In genomic region chr4:43457124-43457523, GRCm38 (mm10) we compare ENCODE assay signal across 16 mouse cellular contexts. TPM values are rescaled to one million over a fixed set of nuclear protein-coding genes. Genes with fewer than 3 reads are reported as not detected.
DNase-seq lines count a peak whose midpoint lies in the region; ATAC-seq and TF ChIP-seq lines count a peak whose summit lies in the region.
"Had no signal": no experiment of that assay in that cellular context is flagged by ENCODE, and none has a peak within 500 bp of the region (broad histone marks: within the 10 kb centered on the region; RNA-seq: fewer than 3 reads in every experiment).

No protein-coding gene starts in this region.

- ATAC-seq in kidney, embryonic 15.5 days (replicated peaks; ENCODE audit: low FRiP score) = 0 out of 2 replicates have a peak, but pooled peaks have one; percentile 30
- ATAC-seq in inflammation-experienced regulatory T-cells, adult 6 months = peak; percentile 4
- ATAC-seq in midbrain, embryonic 16.5 days = no peak

- H3K4me3 ChIP-seq in kidney, embryonic 15.5 days (replicated peaks) = no peak overlapping the region
- H3K4me3 ChIP-seq in kidney, adult 2 months (ENCODE audit: insufficient read depth, low read depth, low read length) = no peak overlapping the region
- no peak overlapping the region for H3K4me3 ChIP-seq in midbrain, embryonic 16.5 days (ENCODE audit: low read depth, low read length)
- H3K4me3 ChIP-seq: embryonic facial prominence, embryonic 10.5 days; heart, adult 2 months; limb, embryonic 13.5 days had no signal

- WGBS in kidney, embryonic 15.5 days = 20% methylated on average over 8 of the region's 8 CpGs
- 21% methylated on average over 8 of the region's 8 CpGs for WGBS in kidney, adult 2 months
- WGBS in midbrain, embryonic 16.5 days = 20% methylated on average over 8 of the region's 8 CpGs

- H3K27me3 ChIP-seq in kidney, embryonic 15.5 days = peaks cover 33% of the 10 kb centered on the region
- no peaks in the 10 kb centered on the region for H3K27me3 ChIP-seq in kidney, adult 2 months (replicated peaks; ENCODE audit: control insufficient read depth, insufficient read depth, low read length)
- H3K27me3 ChIP-seq in midbrain, embryonic 16.5 days (ENCODE audit: control insufficient read depth, insufficient read depth, low read depth, low read length) = peaks cover 3% of the 10 kb centered on the region; the same call in 1 of the 2 replicates

- H3K36me3 ChIP-seq in kidney, embryonic 15.5 days = no peaks in the 10 kb centered on the region
- H3K36me3 ChIP-seq in kidney, adult 2 months (ENCODE audit: control insufficient read depth, insufficient read depth, low read length) = no peaks in the 10 kb centered on the region
- H3K36me3 ChIP-seq in midbrain, embryonic 16.5 days (ENCODE audit: control insufficient read depth, insufficient read depth, low read length) = no peaks in the 10 kb centered on the region
- H3K36me3 ChIP-seq: embryonic facial prominence, embryonic 10.5 days; limb, embryonic 13.5 days had no signal

- no peak overlapping the region for H3K27ac ChIP-seq in kidney, embryonic 15.5 days
- no peak overlapping the region for H3K27ac ChIP-seq in kidney, adult 2 months (ENCODE audit: insufficient read depth, low read depth, low read length)
- H3K27ac ChIP-seq in midbrain, embryonic 16.5 days (ENCODE audit: low read length) = no peak overlapping the region
- H3K27ac ChIP-seq: embryonic facial prominence, embryonic 10.5 days; heart, adult 2 months; limb, embryonic 13.5 days had no signal

- TF ChIP-seq POLR2A in kidney, adult 2 months (IDR thresholded peaks at IDR 0.05; ENCODE audit: low read depth, low read length) = no peak

- DNase-seq in kidney, adult 2 months = no peak
- DNase-seq in thymus, postnatal 0 days (ENCODE audit: low spot score) = peak; percentile 32
- DNase-seq in thymus, postnatal 4 days = no peak
- DNase-seq in thymus, postnatal 25 days = peak; percentile 45
- DNase-seq in right cerebral cortex, postnatal 36 days (ENCODE audit: low spot score in 2 of 2) = no peak
- DNase-seq: cerebellum, postnatal 10 days; heart, postnatal 4 days; midbrain, embryonic 14.5 days had no signal

- H3K9ac ChIP-seq in kidney, embryonic 15.5 days = no peak overlapping the region
- no peak overlapping the region for H3K9ac ChIP-seq in midbrain, embryonic 16.5 days (ENCODE audit: low read depth, low read length)
- H3K9ac ChIP-seq: limb, embryonic 13.5 days had no signal

- peaks cover 35% of the 10 kb centered on the region for H3K4me1 ChIP-seq in kidney, embryonic 15.5 days
- peaks cover 5% of the 10 kb centered on the region; the same call in 1 of the 2 replicates for H3K4me1 ChIP-seq in kidney, adult 2 months (ENCODE audit: control insufficient read depth, insufficient read depth, low read length)
- H3K4me1 ChIP-seq in midbrain, embryonic 16.5 days (ENCODE audit: control insufficient read depth, insufficient read depth, low read length) = peaks cover 7% of the 10 kb centered on the region

- H3K4me2 ChIP-seq in kidney, embryonic 15.5 days = no peak overlapping the region
- no peak overlapping the region for H3K4me2 ChIP-seq in midbrain, embryonic 16.5 days (ENCODE audit: low read length)
- H3K4me2 ChIP-seq: limb, embryonic 13.5 days had no signal

- H3K9me3 ChIP-seq in kidney, embryonic 15.5 days (replicated peaks) = no peaks in the 10 kb centered on the region
- no peaks in the 10 kb centered on the region for H3K9me3 ChIP-seq in midbrain, embryonic 16.5 days (replicated peaks; ENCODE audit: control insufficient read depth, low read length, poor library complexity, severe bottlenecking)
- H3K9me3 ChIP-seq: embryonic facial prominence, embryonic 10.5 days; limb, embryonic 13.5 days had no signal

- no peak for TF ChIP-seq CTCF in kidney, adult 2 months (conservative IDR thresholded peaks at IDR 0.05; ENCODE audit: insufficient read depth, insufficient read length, low read depth, low read length)

RNA-seq across cellular contexts. Expression of gene Cd72, which starts 2.7 kb away (rescaled TPM):
- 3.0 and 4.3 TPM in 2 replicates for polyA plus RNA-seq in kidney, embryonic 15.5 days (2015; fragmentation: Nextera tagmentation; extraction: Ambion mirVana)
- 4.5 and 12.6 TPM in 2 replicates for polyA plus RNA-seq in kidney, adult 2 months (2012; rRNA removed)
- 6.4 and 6.6 TPM in 2 replicates for polyA plus RNA-seq in thymus, postnatal 0 days (2015; fragmentation: Nextera tagmentation; extraction: Ambion mirVana)
- polyA plus RNA-seq in inflammation-experienced regulatory T-cells, adult 6 months (2017; shearing (Covaris generic)) = 100 to 1,000 TPM in 1 of 3 experiments, 10 to 100 TPM in 2; 18.7 to 104 (median 96.4) TPM
- polyA plus RNA-seq in midbrain, embryonic 16.5 days (2015; fragmentation: Nextera tagmentation; extraction: Ambion mirVana) = 5.0 and 5.8 TPM in 2 replicates

RNA-seq across cellular contexts. Expression of gene Tesk1, which starts 15.4 kb away (rescaled TPM):
- 5.9 and 7.4 TPM in 2 replicates for polyA plus RNA-seq in kidney, embryonic 15.5 days (2015; fragmentation: Nextera tagmentation; extraction: Ambion mirVana)
- 59.0 and 72.5 TPM in 2 replicates for polyA plus RNA-seq in kidney, adult 2 months (2012; rRNA removed)
- polyA plus RNA-seq in thymus, postnatal 0 days (2015; fragmentation: Nextera tagmentation; extraction: Ambion mirVana) = 2.1 and 2.8 TPM in 2 replicates
- 1 to 10 TPM in 1 of 3 experiments, under 1 TPM in 2; 0.29 to 1.1 (median 0.66) TPM for polyA plus RNA-seq in inflammation-experienced regulatory T-cells, adult 6 months (2017; shearing (Covaris generic))
- 10.7 and 11.2 TPM in 2 replicates for polyA plus RNA-seq in midbrain, embryonic 16.5 days (2015; fragmentation: Nextera tagmentation; extraction: Ambion mirVana)

RNA-seq across cellular contexts. Expression of gene Sit1, which starts 26.4 kb away (rescaled TPM):
- polyA plus RNA-seq in kidney, embryonic 15.5 days (2015; fragmentation: Nextera tagmentation; extraction: Ambion mirVana) = not detected in 2 replicates
- 0.23 and 1.4 TPM in 2 replicates for polyA plus RNA-seq in kidney, adult 2 months (2012; rRNA removed)
- polyA plus RNA-seq in thymus, postnatal 0 days (2015; fragmentation: Nextera tagmentation; extraction: Ambion mirVana) = 138 and 168 TPM in 2 replicates
- 100 to 1,000 TPM; 142 to 164 (median 156) TPM for polyA plus RNA-seq in inflammation-experienced regulatory T-cells, adult 6 months (2017; shearing (Covaris generic))
- not detected in 2 replicates for polyA plus RNA-seq in midbrain, embryonic 16.5 days (2015; fragmentation: Nextera tagmentation; extraction: Ambion mirVana)
- polyA plus RNA-seq: embryonic facial prominence, embryonic 10.5 days; heart, adult 2 months; limb, embryonic 13.5 days; midbrain, embryonic 14.5 days; neural tube, embryonic 14.5 days; stomach, embryonic 16.5 days had no signal

RNA-seq across cellular contexts. Expression of gene Fam166b, which starts 28.2 kb away (rescaled TPM):
- 0.27 and 0.44 TPM in 2 replicates for polyA plus RNA-seq in kidney, embryonic 15.5 days (2015; fragmentation: Nextera tagmentation; extraction: Ambion mirVana)
- 1.3 and 1.6 TPM in 2 replicates for polyA plus RNA-seq in kidney, adult 2 months (2012; rRNA removed)
- polyA plus RNA-seq in thymus, postnatal 0 days (2015; fragmentation: Nextera tagmentation; extraction: Ambion mirVana) = 0.14 and 0.19 TPM in 2 replicates
- not detected for polyA plus RNA-seq in inflammation-experienced regulatory T-cells, adult 6 months (2017; shearing (Covaris generic))
- polyA plus RNA-seq in midbrain, embryonic 16.5 days (2015; fragmentation: Nextera tagmentation; extraction: Ambion mirVana) = 1.6 and 2.3 TPM in 2 replicates
- polyA plus RNA-seq: embryonic facial prominence, embryonic 10.5 days; limb, embryonic 13.5 days; stomach, embryonic 16.5 days had no signal

RNA-seq across cellular contexts. Expression of gene Ccdc107, which starts 35.6 kb away (rescaled TPM):
- 69.5 and 72.2 TPM in 2 replicates for polyA plus RNA-seq in kidney, embryonic 15.5 days (2015; fragmentation: Nextera tagmentation; extraction: Ambion mirVana)
- 529 and 664 TPM in 2 replicates for polyA plus RNA-seq in kidney, adult 2 months (2012; rRNA removed)
- polyA plus RNA-seq in thymus, postnatal 0 days (2015; fragmentation: Nextera tagmentation; extraction: Ambion mirVana) = 85.1 and 92.8 TPM in 2 replicates
- polyA plus RNA-seq in inflammation-experienced regulatory T-cells, adult 6 months (2017; shearing (Covaris generic)) = 10 to 100 TPM; 36.5 to 72.9 (median 72.1) TPM
- 81.1 and 90.3 TPM in 2 replicates for polyA plus RNA-seq in midbrain, embryonic 16.5 days (2015; fragmentation: Nextera tagmentation; extraction: Ambion mirVana)

Comparison
In these comparisons a context has a peak if more than half of its experiments do, and no peak if none do; other contexts are left out.
1. DNase-seq: peak in thymus, postnatal 0 days (single experiment) and thymus, postnatal 25 days (single experiment); none in kidney, adult 2 months (single experiment), thymus, postnatal 4 days (single experiment) and right cerebral cortex, postnatal 36 days (0 of 2).
2. RNA of gene Sit1, which starts 26.4 kb away (polyA plus RNA-seq): 138 to 168 TPM in thymus, postnatal 0 days and 142 to 164 TPM in inflammation-experienced regulatory T-cells, adult 6 months; 0.23 to 1.4 TPM in kidney, adult 2 months, not detected in midbrain, embryonic 16.5 days and not detected in kidney, embryonic 15.5 days; every median in the first group is over 10 times any median in the second.